Mouse (Mus musculus) bone marrow, adult 2 months (tissue): ENCODE measurements around the gene BC003965. TPM values are rescaled to one million over a fixed set of nuclear protein-coding genes. Genes with fewer than 3 reads are reported as not detected.

Experiments used
- H3K27ac ChIP-seq: fragments of 200-500 bp; 2 replicates; pipeline ENCODE4 v1.5.1; 2012; ENCODE audit warnings: low read depth, mild to moderate bottlenecking, control low read depth, inconsistent platforms, low read length; ENCODE audit not compliant: control insufficient read depth, poor library complexity, insufficient read depth
- H3K4me1 ChIP-seq: fragments of 200-500 bp; 2 replicates; pipeline ENCODE4 v1.6.1; 2011; ENCODE audit warnings: low read length; ENCODE audit not compliant: control insufficient read depth, insufficient read depth
- H3K4me3 ChIP-seq: fragments of 200-500 bp; replicated peaks from 2 replicates; pipeline ENCODE3; 2011; ENCODE audit warnings: mild to moderate bottlenecking, low read depth, low read length, control low read depth; ENCODE audit not compliant: control insufficient read depth
- CTCF ChIP-seq: fragments of 200-500 bp; IDR thresholded peaks from 2 replicates; pipeline ENCODE4 v1.5.1; 2011; ENCODE audit warnings: low read length, control low read depth; ENCODE audit not compliant: control insufficient read depth, insufficient read depth
- POLR2A ChIP-seq: fragments of 200-500 bp; IDR thresholded peaks from 2 replicates; pipeline ENCODE4 v1.6.1; 2011; ENCODE audit warnings: low read depth, mild to moderate bottlenecking, control low read depth, low read length, borderline replicate concordance; ENCODE audit not compliant: control insufficient read depth
- WGBS: fragments of 180-500 bp; shearing (Covaris S2); methylation state at CpG from one replicate; pipeline ENCODE4 v1.1.7; 2018; 5-methylcytosine and 5-hydroxymethylcytosine counted together
- polyA plus RNA-seq: library from polyadenylated mRNA; stranded (reverse); fragments of >200 nt; gene quantifications from 2 replicates; pipeline ENCODE4 v1.2.4, GENCODE M21; 2011; ENCODE audit warnings: low replicate concordance; ENCODE audit not compliant: missing spikeins, insufficient read depth, insufficient read length

BC003965 gene
- polyA plus RNA-seq, result 13.1 and 19.4 TPM in 2 replicates

DNA sequence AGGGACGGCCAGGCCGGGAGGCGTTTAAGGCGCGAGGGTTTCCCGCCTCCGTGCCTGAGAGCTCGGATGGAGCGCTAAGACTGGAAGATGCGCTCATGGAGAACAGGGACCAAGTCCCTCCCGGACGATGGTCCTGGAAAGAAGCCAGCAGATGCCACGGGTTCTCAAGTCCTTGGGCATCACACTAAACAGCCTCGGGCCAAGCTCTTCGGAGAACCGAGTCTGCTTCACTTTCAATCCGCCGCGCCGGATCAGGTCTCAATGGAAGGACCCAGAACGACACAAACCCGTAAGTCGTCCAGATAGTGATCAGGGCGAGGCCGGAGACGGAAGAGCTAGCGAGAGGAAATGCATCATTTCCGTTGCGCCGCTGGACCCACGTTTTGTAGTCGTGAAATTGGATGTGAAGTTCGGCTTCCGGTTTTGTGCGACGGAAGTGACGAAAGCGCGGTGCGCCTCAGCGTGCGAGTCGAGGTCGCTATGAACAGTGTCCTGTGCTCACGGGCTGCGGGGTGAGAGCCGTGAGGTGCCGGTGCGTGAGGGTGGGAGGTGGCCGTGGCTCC, at the start of gene BC003965:
Gene BC003965, plus strand, starts transcription at position 426 of the 563 bp plus-strand sequence.
- Histone ChIP-seq H3K4me3 (peak within 1 kb of the TSS; percentile 75), H3K4me1 (peaks cover 3% of the 10 kb centered on the region), H3K27ac (peak within 1 kb of the TSS; percentile 88)
- TF ChIP-seq POLR2A (peak; percentile 79; the same call in 1 of the 2 replicates), CTCF (no peak)
- WGBS, result under 1% methylated on average over 50 of the region's 50 CpGs

DNA sequence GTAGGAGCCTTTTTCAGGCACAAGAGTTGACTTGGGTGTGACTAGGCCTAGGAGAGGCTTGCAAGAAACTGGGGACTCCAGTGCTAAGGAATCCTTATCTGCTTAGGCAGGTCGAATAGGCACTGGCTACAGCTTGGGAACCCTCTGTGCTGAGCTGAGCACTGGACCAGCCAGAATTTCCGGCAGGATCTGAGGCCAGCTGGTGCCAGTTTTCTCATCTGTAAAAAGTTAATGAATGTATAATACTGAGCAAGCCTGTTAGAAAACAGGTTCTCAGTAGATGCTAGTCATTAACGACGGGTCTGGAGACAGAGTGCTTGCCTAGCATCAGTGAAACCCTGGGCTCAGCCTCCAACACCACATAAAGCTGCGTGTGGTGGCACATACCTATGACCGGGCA, 48.7 kb upstream of the BC003965 start:
- TF ChIP-seq CTCF, result no peak
- no peak for TF ChIP-seq POLR2A
- Histone ChIP-seq H3K4me3 (no peak overlapping the region), H3K27ac (no peak overlapping the region), H3K4me1 (peaks cover 4% of the 10 kb centered on the region; the same call in 1 of the 2 replicates)
- WGBS, result 90% methylated on average over 6 of the region's 6 CpGs

DNA sequence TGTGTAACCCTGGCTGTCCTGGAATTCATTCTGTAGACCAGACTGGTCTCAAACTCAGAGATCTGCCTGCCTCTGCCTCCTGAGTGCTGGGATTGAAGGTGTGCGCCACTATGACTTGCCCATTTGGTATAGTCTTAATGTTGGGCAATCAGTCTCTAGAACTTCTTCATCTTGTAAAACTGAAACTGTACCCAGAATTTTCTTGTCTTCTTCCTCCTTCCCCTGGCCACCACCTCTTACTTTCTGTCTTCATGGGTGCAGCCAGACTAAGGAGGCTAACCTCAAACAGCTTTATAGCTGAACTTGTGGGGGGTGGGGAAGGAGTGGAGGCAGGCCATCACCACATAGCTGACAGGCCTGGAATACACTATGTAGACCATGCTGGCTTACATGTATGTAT, 45.6 kb upstream of the BC003965 start:
- peaks cover 3% of the 10 kb centered on the region; the same call in 1 of the 2 replicates for H3K4me1 ChIP-seq
- TF ChIP-seq POLR2A (no peak), CTCF (no peak)
- WGBS, result 54% methylated on average over 1 of the region's 1 CpGs
- no peak overlapping the region for H3K27ac ChIP-seq
- H3K4me3 ChIP-seq, result no peak overlapping the region

DNA sequence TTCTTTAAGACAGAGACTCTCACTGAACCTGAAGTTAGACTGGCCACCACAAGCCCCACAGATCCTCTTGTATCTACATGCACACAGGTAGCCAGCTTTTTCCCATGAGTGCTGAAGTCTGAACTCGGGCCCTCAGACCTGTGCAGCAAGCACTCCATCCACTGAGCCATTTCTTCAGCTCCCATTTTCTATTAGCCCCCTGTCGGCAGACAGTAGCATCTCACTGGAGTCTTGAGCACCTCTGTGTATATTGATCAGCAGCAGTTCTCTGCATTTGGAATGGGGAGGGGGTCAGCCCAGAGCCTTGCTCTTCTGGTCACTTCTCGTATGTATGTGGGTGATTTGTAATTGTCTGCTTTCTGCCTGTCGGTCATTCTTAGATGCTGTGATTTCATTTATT, 44.4 kb upstream of the BC003965 start:
- TF ChIP-seq POLR2A (no peak), CTCF (no peak)
- Histone ChIP-seq H3K27ac (no peak overlapping the region), H3K4me3 (no peak overlapping the region), H3K4me1 (no peaks in the 10 kb centered on the region; the same call in 1 of the 2 replicates)
- 65% methylated on average over 4 of the region's 4 CpGs for WGBS

DNA sequence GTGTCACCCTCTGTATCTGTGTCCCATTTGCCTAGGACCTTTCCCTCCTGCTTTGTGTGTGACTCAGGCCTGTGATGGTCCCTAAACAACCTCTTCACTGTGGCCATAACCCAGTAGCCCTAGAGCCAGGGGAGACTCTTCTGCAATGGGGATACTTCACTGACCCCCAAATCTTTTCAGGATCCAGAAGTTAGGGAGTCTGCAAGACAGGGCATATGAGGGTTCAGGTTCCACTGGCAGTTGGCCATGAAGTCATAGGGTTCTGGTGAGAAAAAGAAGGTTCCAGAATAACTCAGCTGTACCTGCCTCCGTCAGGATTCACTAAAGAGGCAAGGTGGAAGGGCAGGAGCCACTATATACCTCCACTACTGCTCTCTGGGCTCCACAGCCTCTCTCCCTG, 22.2 kb upstream of the BC003965 start, which contains the start of gene Ccdc154:
Gene Ccdc154, plus strand, starts transcription at position 301 of the 400 bp plus-strand sequence.
- H3K27ac ChIP-seq, result no peak within 1 kb of the TSS
- 93% methylated on average over 1 of the region's 1 CpGs for WGBS
- no peaks in the 10 kb centered on the region for H3K4me1 ChIP-seq
- TF ChIP-seq POLR2A, result no peak
- TF ChIP-seq CTCF, result no peak
- no peak within 1 kb of the TSS for H3K4me3 ChIP-seq

DNA sequence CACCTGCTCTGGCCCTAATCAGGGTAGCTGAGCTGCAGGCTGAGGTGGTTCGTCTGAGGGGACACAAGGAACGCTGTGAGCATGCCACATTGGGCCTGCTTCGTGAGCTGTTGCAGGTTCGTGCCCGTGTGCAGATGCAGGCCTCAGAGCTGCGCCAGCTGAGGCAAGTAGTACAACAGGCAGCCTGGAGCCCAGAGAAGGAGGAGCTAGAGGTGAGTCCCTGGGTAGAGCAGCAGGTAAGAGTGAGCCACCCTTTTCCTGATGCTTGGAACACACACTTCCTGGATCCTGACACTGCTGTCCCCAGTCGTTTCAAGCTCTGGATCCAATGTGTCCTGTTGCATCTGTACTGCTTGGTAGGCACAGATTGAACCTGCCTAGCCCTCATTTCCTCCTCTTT, 21.0 kb upstream of the BC003965 start:
- H3K4me3 ChIP-seq, result no peak overlapping the region
- WGBS, result 72% methylated on average over 7 of the region's 7 CpGs
- no peak overlapping the region for H3K27ac ChIP-seq
- no peak for TF ChIP-seq CTCF
- TF ChIP-seq POLR2A, result no peak
- no peaks in the 10 kb centered on the region for H3K4me1 ChIP-seq

DNA sequence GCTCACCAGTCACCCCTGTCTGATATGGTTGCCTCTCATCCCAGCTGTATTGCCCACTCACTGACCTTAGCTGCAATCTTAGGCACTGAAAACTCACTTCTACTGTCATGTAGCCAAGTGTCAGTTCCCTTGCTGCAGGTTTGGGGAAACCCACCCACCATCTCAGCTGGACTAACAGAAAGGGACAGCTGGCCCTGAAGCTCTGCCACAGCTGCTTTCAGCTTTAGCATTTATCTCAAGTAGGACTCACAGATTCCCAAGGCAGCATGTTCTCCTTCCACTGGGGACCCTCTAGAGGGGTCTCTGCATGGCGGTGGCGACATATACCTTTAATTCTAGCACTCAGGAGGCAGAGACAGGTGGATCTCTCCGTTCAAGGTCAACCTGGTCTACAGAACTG, 19.6 kb upstream of the BC003965 start:
- Histone ChIP-seq H3K4me3 (no peak overlapping the region), H3K27ac (no peak overlapping the region), H3K4me1 (no peaks in the 10 kb centered on the region)
- TF ChIP-seq CTCF (no peak), POLR2A (no peak)
- WGBS, result 70% methylated on average over 3 of the region's 3 CpGs

DNA sequence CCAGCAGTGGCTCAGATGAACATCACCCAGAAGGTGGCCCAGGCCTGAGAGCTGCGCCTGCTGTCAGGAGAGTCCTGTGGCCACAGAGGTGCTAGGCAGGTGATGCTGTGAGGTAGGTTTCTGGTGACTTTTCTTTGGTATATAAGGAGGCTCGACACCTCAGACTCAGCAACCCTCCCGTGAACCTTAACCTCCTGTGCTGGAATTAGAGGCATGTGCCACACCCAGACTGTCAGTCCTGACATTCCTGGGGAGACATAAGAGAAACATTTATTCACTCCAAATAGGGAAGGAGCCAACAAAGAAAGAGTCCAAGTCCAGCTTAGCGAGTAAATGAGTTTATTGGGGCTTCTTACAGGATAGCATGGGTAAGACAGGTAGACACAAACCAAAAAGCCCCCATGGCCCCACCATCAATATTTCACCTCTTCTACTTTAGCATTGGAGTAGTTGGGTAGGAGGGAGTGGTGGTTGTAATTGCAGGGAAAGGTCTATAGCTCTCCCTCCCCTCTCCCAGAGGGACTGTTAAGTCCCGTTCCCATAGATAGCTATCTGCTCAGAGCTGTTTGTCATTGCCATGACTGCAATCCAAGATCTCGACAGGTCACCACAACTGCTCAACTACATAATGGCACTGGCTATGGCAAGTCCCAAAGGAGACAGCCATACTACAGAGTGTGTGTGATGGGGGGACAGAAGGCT, 18.2 kb upstream of the BC003965 start:
- H3K27ac ChIP-seq, result no peak overlapping the region
- TF ChIP-seq POLR2A (no peak), CTCF (no peak)
- 58% methylated on average over 6 of the region's 6 CpGs for WGBS
- H3K4me3 ChIP-seq, result no peak overlapping the region
- H3K4me1 ChIP-seq, result no peaks in the 10 kb centered on the region

DNA sequence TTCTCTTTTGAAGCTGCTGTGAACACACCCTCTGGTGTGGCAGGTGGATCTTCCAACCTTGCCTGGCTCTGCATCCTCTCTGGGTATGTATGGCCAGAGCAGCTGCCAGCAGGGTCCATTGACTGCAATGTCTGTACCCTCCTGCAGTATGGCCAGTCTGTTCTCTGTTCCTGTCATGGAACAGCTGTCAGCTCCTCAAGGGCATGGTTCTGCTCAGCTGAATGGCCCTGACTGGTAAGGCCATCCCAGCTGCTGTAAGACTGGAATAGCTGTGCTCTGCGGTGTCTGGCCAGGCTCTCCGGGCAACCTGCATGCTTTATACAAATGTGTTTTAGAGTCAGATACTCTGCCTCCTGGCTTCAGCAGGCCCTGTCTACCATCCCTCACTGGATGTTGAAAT, 14.6 kb upstream of the BC003965 start:
- Histone ChIP-seq H3K4me3 (no peak overlapping the region), H3K27ac (no peak overlapping the region), H3K4me1 (no peaks in the 10 kb centered on the region)
- TF ChIP-seq POLR2A, result no peak
- no peak for TF ChIP-seq CTCF
- 86% methylated on average over 2 of the region's 2 CpGs for WGBS

DNA sequence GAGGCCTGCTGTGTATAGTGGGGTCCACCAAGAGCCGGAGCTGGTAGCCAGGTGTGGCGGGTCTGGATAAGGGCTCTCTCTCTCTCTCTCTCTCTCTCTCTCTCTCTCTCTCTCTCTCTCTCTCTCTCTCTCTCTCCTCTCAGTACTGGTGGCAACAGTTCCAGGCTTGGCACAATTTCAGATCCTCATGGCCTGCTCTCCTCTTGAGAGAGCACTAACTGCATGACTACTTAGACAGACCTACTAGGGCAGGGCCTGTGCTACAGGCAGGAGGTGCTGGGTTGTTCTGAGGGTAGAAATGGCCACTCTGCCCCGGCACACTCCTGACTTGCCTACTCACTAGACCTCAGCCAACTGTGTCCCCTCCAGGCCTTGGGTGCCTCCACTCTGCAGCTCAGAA, 11.8 kb upstream of the BC003965 start:
- no peak overlapping the region for H3K27ac ChIP-seq
- no peaks in the 10 kb centered on the region for H3K4me1 ChIP-seq
- no peak overlapping the region for H3K4me3 ChIP-seq
- TF ChIP-seq POLR2A, result no peak
- no peak for TF ChIP-seq CTCF
- 69% methylated on average over 3 of the region's 3 CpGs for WGBS
